Mouse (Mus musculus) adrenal gland, postnatal 36 days (tissue): ENCODE measurements around the gene Tnxb. TPM values are rescaled to one million over a fixed set of nuclear protein-coding genes. Genes with fewer than 3 reads are reported as not detected.

ENCODE experiments used
- DNase-seq, 2 experiments: peaks; one replicate each; pipeline ENCODE4 v3.0.0; 2021; ENCODE audit warnings: mixed read lengths in 1 of 2
- total RNA-seq, 2 experiments: library from RNA; stranded (reverse); gene quantifications; 2 replicates each; pipeline ENCODE4 v1.2.3; 2021

Gene Tnxb
- total RNA-seq, 2 experiments from 2014 or later, result 26.9 to 34.3 TPM

GRCm38 (mm10) chr17:34643379-34643778 is 27.0 kb upstream of the Tnxb start:
- DNase-seq, result no peak

- peak in 1 of 2 experiments; percentile 40 for DNase-seq
Measured at GRCm38 (mm10) chr17:34643944-34644343, 26.4 kb upstream of the Tnxb start.

GRCm38 (mm10) chr17:34644608-34645007 is 25.7 kb upstream of the Tnxb start, which contains the start of gene Fkbpl:
Gene Fkbpl (plus strand): TSS chr17:34644764.
- DNase-seq, result peak; percentile 93 to 95

GRCm38 (mm10) chr17:34645256-34645829 is 25.0 kb upstream of the Tnxb start:
- DNase-seq, result peak in 1 of 2 experiments; percentile 0

- no peak for DNase-seq
Measured at GRCm38 (mm10) chr17:34645831-34646511, 24.4 kb upstream of the Tnxb start.

GRCm38 (mm10) chr17:34646906-34647787 is 23.2 kb upstream of the Tnxb start, which contains the start of gene Atf6b:
Gene Atf6b (plus strand): TSS chr17:34647146.
- peak; percentile 96 to 97 for DNase-seq

GRCm38 (mm10) chr17:34648141-34648890 is 22.0 kb upstream of the Tnxb start:
- DNase-seq, result no peak

- DNase-seq, result no peak
Measured at GRCm38 (mm10) chr17:34649106-34649864, 21.1 kb upstream of the Tnxb start.

- DNase-seq, result no peak
Measured at GRCm38 (mm10) chr17:34650781-34651180, 19.6 kb upstream of the Tnxb start.

GRCm38 (mm10) chr17:34651507-34652221 is 18.7 kb upstream of the Tnxb start:
- peak; percentile 64 to 81 for DNase-seq

GRCm38 (mm10) chr17:34652546-34652945 is 17.8 kb upstream of the Tnxb start:
- no peak for DNase-seq

GRCm38 (mm10) chr17:34652985-34653384 is 17.4 kb upstream of the Tnxb start:
- DNase-seq, result no peak

- DNase-seq, result peak; percentile 59 to 80
Measured at GRCm38 (mm10) chr17:34653746-34654285, 16.5 kb upstream of the Tnxb start.

- no peak for DNase-seq
Measured at GRCm38 (mm10) chr17:34654392-34654791, 15.9 kb upstream of the Tnxb start.

GRCm38 (mm10) chr17:34655160-34655559 is 15.2 kb upstream of the Tnxb start:
- peak; percentile 70 to 75 for DNase-seq

GRCm38 (mm10) chr17:34655581-34655991 is 14.7 kb upstream of the Tnxb start:
- peak; percentile 88 to 92 for DNase-seq

GRCm38 (mm10) chr17:34656666-34657065 is 13.7 kb upstream of the Tnxb start:
- no peak for DNase-seq

GRCm38 (mm10) chr17:34657271-34657670 is 13.1 kb upstream of the Tnxb start:
- no peak for DNase-seq

GRCm38 (mm10) chr17:34658145-34658544 is 12.2 kb upstream of the Tnxb start:
- no peak for DNase-seq

GRCm38 (mm10) chr17:34658591-34658990 is 11.7 kb upstream of the Tnxb start:
- DNase-seq, result no peak
